Comparison of ENCODE assay signal across 8 mouse cellular contexts in the genomic region with DNA sequence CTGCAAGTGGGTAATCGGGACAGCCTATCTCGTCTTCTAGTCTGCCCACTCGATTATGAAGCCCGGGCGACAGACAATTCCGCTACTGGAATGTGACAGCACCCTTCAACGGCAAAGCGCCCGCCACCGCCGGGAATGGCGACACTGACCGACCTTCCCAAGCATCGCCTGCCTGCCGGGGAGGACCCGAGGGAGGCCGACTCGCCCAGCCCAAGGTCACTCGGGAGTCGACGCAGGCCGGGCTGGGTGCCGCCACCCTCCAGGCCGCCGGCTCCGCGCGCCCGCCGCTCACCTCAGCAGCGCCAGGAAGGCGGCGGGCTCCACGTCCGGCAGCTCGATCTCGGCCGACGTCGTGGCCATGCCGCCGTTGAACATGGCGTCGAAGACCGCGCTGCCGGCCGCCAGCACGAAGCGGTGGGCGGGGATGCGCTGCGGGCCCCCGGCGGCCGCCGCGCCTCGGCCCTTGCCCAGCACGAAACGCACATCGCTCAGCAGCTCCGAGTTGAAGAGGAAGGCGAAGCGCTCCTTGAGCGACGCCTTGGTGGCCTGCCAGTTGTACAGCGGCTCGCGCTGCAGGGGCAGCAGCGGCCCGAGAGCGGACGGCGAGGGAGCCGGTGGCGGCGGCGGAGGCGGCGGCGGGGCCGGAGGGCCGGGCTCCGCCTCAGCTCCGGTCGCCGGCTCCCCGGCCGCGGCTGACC. TPM values are rescaled to one million over a fixed set of nuclear protein-coding genes. Genes with fewer than 3 reads are reported as not detected.
DNase-seq lines count a peak whose midpoint lies in the region; ATAC-seq and TF ChIP-seq lines count a peak whose summit lies in the region.

No protein-coding gene starts in this region.

- TF ChIP-seq POLR2A in bone marrow, adult 2 months (IDR thresholded peaks at IDR 0.05; ENCODE audit: borderline replicate concordance, control insufficient read depth, low read depth, low read length) = no peak; the same call in 1 of the 2 replicates
- TF ChIP-seq POLR2A in testis, adult 2 months (IDR thresholded peaks at IDR 0.05; ENCODE audit: control insufficient read depth, low read depth, low read length) = peak; percentile 48; the same call in 1 of the 2 replicates

- H3K4me1 ChIP-seq in bone marrow, adult 2 months (ENCODE audit: control insufficient read depth, insufficient read depth, low read length) = no peaks in the 10 kb centered on the region; the same call in 1 of the 2 replicates
- H3K4me1 ChIP-seq in embryonic facial prominence, embryonic 15.5 days = peaks cover 35% of the 10 kb centered on the region
- H3K4me1 ChIP-seq in heart, embryonic 12.5 days (replicated peaks) = peaks cover 40% of the 10 kb centered on the region
- H3K4me1 ChIP-seq in kidney, embryonic 16.5 days (ENCODE audit: insufficient read depth, low read length) = peaks cover 38% of the 10 kb centered on the region
- peaks cover 13 to 22% of the 10 kb centered on the region in 2 experiments for H3K4me1 ChIP-seq in liver, embryonic 14.5 days (replicated peaks; ENCODE audit: control insufficient read depth in 2 of 2, insufficient read depth in 2 of 2, low read length in 1 of 2)
- H3K4me1 ChIP-seq in neural tube, embryonic 12.5 days = peaks cover 32% of the 10 kb centered on the region
- peaks cover 6% of the 10 kb centered on the region for H3K4me1 ChIP-seq in testis, adult 2 months (ENCODE audit: control insufficient read depth, insufficient read depth, low read length)

- peak; percentile 54 for DNase-seq in CD4-positive, CD25-positive, alpha-beta regulatory T cell, adult 2 months (ENCODE audit: low read depth, low spot score)
- DNase-seq in liver, embryonic 14.5 days (ENCODE audit: low read depth in 3 of 3, low spot score in 3 of 3) = no peak

- H3K4me3 ChIP-seq in bone marrow, adult 2 months (replicated peaks; ENCODE audit: control insufficient read depth, low read depth, low read length) = peak overlapping the region; percentile 97
- H3K4me3 ChIP-seq in embryonic facial prominence, embryonic 15.5 days (replicated peaks) = peak overlapping the region; percentile 79
- peak overlapping the region; percentile 76 for H3K4me3 ChIP-seq in heart, embryonic 12.5 days
- H3K4me3 ChIP-seq in kidney, embryonic 16.5 days (ENCODE audit: low read length) = peak overlapping the region; percentile 74
- peak overlapping the region; percentile 75 to 90 for H3K4me3 ChIP-seq in liver, embryonic 14.5 days (ENCODE audit: insufficient read depth in 1 of 2, low read depth in 2 of 2, low read length in 2 of 2)
- peak overlapping the region; percentile 89 for H3K4me3 ChIP-seq in neural tube, embryonic 12.5 days
- H3K4me3 ChIP-seq in testis, adult 2 months (ENCODE audit: control insufficient read depth, low read depth, low read length) = peak overlapping the region; percentile 84

- H3K27ac ChIP-seq in bone marrow, adult 2 months (ENCODE audit: control insufficient read depth, insufficient read depth, low read depth, low read length, poor library complexity) = peak overlapping the region; percentile 94
- H3K27ac ChIP-seq in embryonic facial prominence, embryonic 15.5 days (replicated peaks) = peak overlapping the region; percentile 94
- H3K27ac ChIP-seq in heart, embryonic 12.5 days (ENCODE audit: poor library complexity, severe bottlenecking) = peak overlapping the region; percentile 97
- peak overlapping the region; percentile 94 for H3K27ac ChIP-seq in kidney, embryonic 16.5 days (ENCODE audit: low read length)
- H3K27ac ChIP-seq in liver, embryonic 14.5 days = peak overlapping the region; percentile 65
- peak overlapping the region; percentile 95 for H3K27ac ChIP-seq in neural tube, embryonic 12.5 days
- H3K27ac ChIP-seq in testis, adult 2 months (ENCODE audit: control insufficient read depth, insufficient read depth, low read depth, low read length) = peak overlapping the region; percentile 96

- H3K9me3 ChIP-seq in embryonic facial prominence, embryonic 15.5 days (replicated peaks) = no peaks in the 10 kb centered on the region
- no peaks in the 10 kb centered on the region for H3K9me3 ChIP-seq in heart, embryonic 12.5 days (replicated peaks)
- no peaks in the 10 kb centered on the region for H3K9me3 ChIP-seq in kidney, embryonic 16.5 days (ENCODE audit: low read length)
- no peaks in the 10 kb centered on the region for H3K9me3 ChIP-seq in liver, embryonic 14.5 days (ENCODE audit: control insufficient read depth, low read length)
- H3K9me3 ChIP-seq in neural tube, embryonic 12.5 days = no peaks in the 10 kb centered on the region

- no peak for TF ChIP-seq CTCF in bone marrow, adult 2 months (IDR thresholded peaks at IDR 0.05; ENCODE audit: control insufficient read depth, insufficient read depth, low read length)
- TF ChIP-seq CTCF in liver, embryonic 14.5 days (IDR thresholded peaks at IDR 0.05; ENCODE audit: low read depth) = no peak
- no peak for TF ChIP-seq CTCF in testis, adult 2 months (IDR thresholded peaks at IDR 0.05; ENCODE audit: control insufficient read depth, insufficient read depth, insufficient replicate concordance, low read depth, low read length)

- under 1% methylated on average over 87 of the region's 91 CpGs for WGBS in bone marrow, adult 2 months
- under 1% methylated on average over 86 of the region's 91 CpGs for WGBS in embryonic facial prominence, embryonic 15.5 days
- under 1% methylated on average over 70 of the region's 91 CpGs for WGBS in heart, embryonic 12.5 days
- WGBS in kidney, embryonic 16.5 days = under 1% methylated on average over 68 of the region's 91 CpGs
- WGBS in liver, embryonic 14.5 days (ENCODE audit: insufficient replicate concordance) = under 1% methylated on average over 74 of the region's 91 CpGs
- WGBS in neural tube, embryonic 12.5 days = under 1% methylated on average over 74 of the region's 91 CpGs

- peak; percentile 75 for ATAC-seq in embryonic facial prominence, embryonic 15.5 days (ENCODE audit: insufficient number of reproducible peaks, low FRiP score, low TSS enrichment, low read depth)
- peak; percentile 76 for ATAC-seq in heart, embryonic 12.5 days (ENCODE audit: insufficient number of reproducible peaks, low FRiP score)
- ATAC-seq in kidney, embryonic 16.5 days (ENCODE audit: low FRiP score, low TSS enrichment) = peak; percentile 80
- peak; percentile 65 for ATAC-seq in liver, embryonic 14.5 days (ENCODE audit: insufficient read depth)
- ATAC-seq in neural tube, embryonic 12.5 days (ENCODE audit: low FRiP score, low read depth) = peak; percentile 85

- no peak for TF ChIP-seq EP300 in liver, embryonic 14.5 days (IDR thresholded peaks at IDR 0.05; ENCODE audit: low read depth)

- H3K4me2 ChIP-seq in embryonic facial prominence, embryonic 15.5 days (replicated peaks) = peak overlapping the region; percentile 73
- peak overlapping the region; percentile 87 for H3K4me2 ChIP-seq in heart, embryonic 12.5 days
- H3K4me2 ChIP-seq in kidney, embryonic 16.5 days (replicated peaks; ENCODE audit: low read depth, low read length) = peak overlapping the region; percentile 90
- H3K4me2 ChIP-seq in liver, embryonic 14.5 days (ENCODE audit: low read depth) = peak overlapping the region; percentile 94
- peak overlapping the region; percentile 71 for H3K4me2 ChIP-seq in neural tube, embryonic 12.5 days (replicated peaks)

- H3K9ac ChIP-seq in embryonic facial prominence, embryonic 15.5 days = peak overlapping the region; percentile 73
- H3K9ac ChIP-seq in heart, embryonic 12.5 days = peak overlapping the region; percentile 92
- peak overlapping the region; percentile 75 for H3K9ac ChIP-seq in kidney, embryonic 16.5 days (replicated peaks; ENCODE audit: low read length)
- peak overlapping the region; percentile 80 for H3K9ac ChIP-seq in liver, embryonic 14.5 days (replicated peaks)
- H3K9ac ChIP-seq in neural tube, embryonic 12.5 days = peak overlapping the region; percentile 90

- no peaks in the 10 kb centered on the region for H3K27me3 ChIP-seq in embryonic facial prominence, embryonic 15.5 days
- no peaks in the 10 kb centered on the region for H3K27me3 ChIP-seq in heart, embryonic 12.5 days (replicated peaks)
- H3K27me3 ChIP-seq in kidney, embryonic 16.5 days (ENCODE audit: insufficient read depth, low read length) = no peaks in the 10 kb centered on the region
- H3K27me3 ChIP-seq in liver, embryonic 14.5 days (ENCODE audit: control insufficient read depth, insufficient read depth, low read length) = no peaks in the 10 kb centered on the region
- H3K27me3 ChIP-seq in neural tube, embryonic 12.5 days (replicated peaks) = no peaks in the 10 kb centered on the region
- no peaks in the 10 kb centered on the region for H3K27me3 ChIP-seq in testis, adult 2 months (ENCODE audit: control insufficient read depth, insufficient read depth, low read length)

- no peaks in the 10 kb centered on the region for H3K36me3 ChIP-seq in embryonic facial prominence, embryonic 15.5 days
- H3K36me3 ChIP-seq in heart, embryonic 12.5 days = no peaks in the 10 kb centered on the region
- no peaks in the 10 kb centered on the region for H3K36me3 ChIP-seq in kidney, embryonic 16.5 days (ENCODE audit: insufficient read depth, low read length)
- no peaks in the 10 kb centered on the region for H3K36me3 ChIP-seq in liver, embryonic 14.5 days (replicated peaks; ENCODE audit: control insufficient read depth, insufficient read depth, low read depth)
- H3K36me3 ChIP-seq in neural tube, embryonic 12.5 days = no peaks in the 10 kb centered on the region
- no peaks in the 10 kb centered on the region for H3K36me3 ChIP-seq in testis, adult 2 months (ENCODE audit: control insufficient read depth, insufficient read depth, low read length)

RNA-seq across cellular contexts. Expression of gene Btbd1, which starts 0.4 kb away (rescaled TPM):
- polyA plus RNA-seq in bone marrow, adult 2 months (2011; ENCODE audit: insufficient read depth, insufficient read length, low replicate concordance, missing spikeins) = 20.6 and 37.0 TPM in 2 replicates
- polyA plus RNA-seq in embryonic facial prominence, embryonic 15.5 days (2015; fragmentation: Nextera tagmentation; extraction: Ambion mirVana) = 60.7 and 64.9 TPM in 2 replicates
- polyA plus RNA-seq in heart, embryonic 12.5 days (2016; fragmentation: Nextera tagmentation; extraction: Ambion mirVana) = 111 and 114 TPM in 2 replicates
- 52.1 and 62.1 TPM in 2 replicates for polyA plus RNA-seq in kidney, embryonic 16.5 days (2015; fragmentation: Nextera tagmentation; extraction: Ambion mirVana)
- 8.8 and 15.3 TPM in 2 replicates for polyA plus RNA-seq in liver, embryonic 14.5 days (2012; rRNA removed)
- 29.1 and 29.8 TPM in 2 replicates for polyA plus RNA-seq in liver, embryonic 14.5 days (2014; fragmentation: Nextera tagmentation; extraction: Ambion mirVana)
- 102 and 108 TPM in 2 replicates for polyA plus RNA-seq in neural tube, embryonic 12.5 days (2016; fragmentation: Nextera tagmentation; extraction: Ambion mirVana)
- 183 and 202 TPM in 2 replicates for polyA plus RNA-seq in testis, adult 2 months (2012; rRNA removed)

RNA-seq across cellular contexts. Expression of gene Gm10160, which starts 26.8 kb away (rescaled TPM):
- polyA plus RNA-seq in bone marrow, adult 2 months (2011; ENCODE audit: insufficient read depth, insufficient read length, low replicate concordance, missing spikeins) = not detected in 2 replicates
- not detected in 2 replicates for polyA plus RNA-seq in embryonic facial prominence, embryonic 15.5 days (2015; fragmentation: Nextera tagmentation; extraction: Ambion mirVana)
- polyA plus RNA-seq in heart, embryonic 12.5 days (2016; fragmentation: Nextera tagmentation; extraction: Ambion mirVana) = not detected in 2 replicates
- polyA plus RNA-seq in kidney, embryonic 16.5 days (2015; fragmentation: Nextera tagmentation; extraction: Ambion mirVana) = not detected in 2 replicates
- polyA plus RNA-seq in liver, embryonic 14.5 days (2012; rRNA removed) = not detected in 2 replicates
- polyA plus RNA-seq in liver, embryonic 14.5 days (2014; fragmentation: Nextera tagmentation; extraction: Ambion mirVana) = not detected in 2 replicates
- polyA plus RNA-seq in neural tube, embryonic 12.5 days (2016; fragmentation: Nextera tagmentation; extraction: Ambion mirVana) = not detected in 2 replicates
- not detected in 2 replicates for polyA plus RNA-seq in testis, adult 2 months (2012; rRNA removed)

RNA-seq across cellular contexts. Expression of gene Tm6sf1, which starts 30.0 kb away (rescaled TPM):
- polyA plus RNA-seq in bone marrow, adult 2 months (2011; ENCODE audit: insufficient read depth, insufficient read length, low replicate concordance, missing spikeins) = 13.0 and 46.2 TPM in 2 replicates
- 22.1 and 25.1 TPM in 2 replicates for polyA plus RNA-seq in embryonic facial prominence, embryonic 15.5 days (2015; fragmentation: Nextera tagmentation; extraction: Ambion mirVana)
- 25.0 and 26.8 TPM in 2 replicates for polyA plus RNA-seq in heart, embryonic 12.5 days (2016; fragmentation: Nextera tagmentation; extraction: Ambion mirVana)
- polyA plus RNA-seq in kidney, embryonic 16.5 days (2015; fragmentation: Nextera tagmentation; extraction: Ambion mirVana) = 13.2 and 14.3 TPM in 2 replicates
- polyA plus RNA-seq in liver, embryonic 14.5 days (2012; rRNA removed) = 8.9 and 9.4 TPM in 2 replicates
- polyA plus RNA-seq in liver, embryonic 14.5 days (2014; fragmentation: Nextera tagmentation; extraction: Ambion mirVana) = 6.4 and 7.9 TPM in 2 replicates
- 14.5 and 16.6 TPM in 2 replicates for polyA plus RNA-seq in neural tube, embryonic 12.5 days (2016; fragmentation: Nextera tagmentation; extraction: Ambion mirVana)
- 5.7 and 9.5 TPM in 2 replicates for polyA plus RNA-seq in testis, adult 2 months (2012; rRNA removed)

RNA-seq across cellular contexts. Expression of gene 3110040N11Rik, which starts 39.6 kb away (rescaled TPM):
- 12.1 and 13.9 TPM in 2 replicates for polyA plus RNA-seq in bone marrow, adult 2 months (2011; ENCODE audit: insufficient read depth, insufficient read length, low replicate concordance, missing spikeins)
- 57.7 and 59.7 TPM in 2 replicates for polyA plus RNA-seq in embryonic facial prominence, embryonic 15.5 days (2015; fragmentation: Nextera tagmentation; extraction: Ambion mirVana)
- polyA plus RNA-seq in heart, embryonic 12.5 days (2016; fragmentation: Nextera tagmentation; extraction: Ambion mirVana) = 36.8 and 37.5 TPM in 2 replicates
- 47.4 and 51.8 TPM in 2 replicates for polyA plus RNA-seq in kidney, embryonic 16.5 days (2015; fragmentation: Nextera tagmentation; extraction: Ambion mirVana)
- 16.9 and 21.4 TPM in 2 replicates for polyA plus RNA-seq in liver, embryonic 14.5 days (2012; rRNA removed)
- 25.4 and 25.9 TPM in 2 replicates for polyA plus RNA-seq in liver, embryonic 14.5 days (2014; fragmentation: Nextera tagmentation; extraction: Ambion mirVana)
- 40.0 and 41.7 TPM in 2 replicates for polyA plus RNA-seq in neural tube, embryonic 12.5 days (2016; fragmentation: Nextera tagmentation; extraction: Ambion mirVana)
- polyA plus RNA-seq in testis, adult 2 months (2012; rRNA removed) = 12.8 and 15.4 TPM in 2 replicates
